Mouse (Mus musculus) hindbrain, embryonic 10.5 days (tissue): Measurements from ENCODE around the gene Dnajc7. TPM values are rescaled to one million over a fixed set of nuclear protein-coding genes. Genes with fewer than 3 reads are reported as not detected.
"Not testable (repeated sequence)": the region's sequence is repeated elsewhere in the genome, so short reads cannot be mapped to it uniquely, and the experiment has no call there.

Experiments used
- DNase-seq: peaks from one replicate; pipeline ENCODE4 v3.0.0-alpha.2; 2017; ENCODE audit warnings: low spot score
- H3K27ac ChIP-seq: fragments of 300-500 bp; sonication (generic); 2 replicates; pipeline ENCODE4 v1.5.1; 2016; ENCODE audit warnings: mild to moderate bottlenecking, moderate library complexity
- H3K27me3 ChIP-seq: fragments of 300-500 bp; sonication (generic); 2 replicates; pipeline ENCODE4 v1.6.1; 2016; ENCODE audit warnings: mild to moderate bottlenecking; ENCODE audit not compliant: poor library complexity, insufficient read depth, severe bottlenecking
- H3K36me3 ChIP-seq: fragments of 300-500 bp; sonication (generic); 2 replicates; pipeline ENCODE4 v1.6.1; 2016; ENCODE audit warnings: mild to moderate bottlenecking, moderate library complexity
- H3K4me1 ChIP-seq: fragments of 300-500 bp; sonication (generic); replicated peaks from 2 replicates; pipeline ENCODE4 v1.6.1; 2016; ENCODE audit warnings: mild to moderate bottlenecking
- H3K4me3 ChIP-seq: fragments of 300-500 bp; sonication (generic); 2 replicates; pipeline ENCODE4 v1.5.1; 2016; ENCODE audit warnings: mild to moderate bottlenecking, moderate library complexity
- H3K9me3 ChIP-seq: fragments of 300-500 bp; sonication (generic); 2 replicates; pipeline ENCODE4 v1.6.1; 2016; ENCODE audit warnings: mild to moderate bottlenecking, moderate library complexity
- WGBS: fragments of 180-500 bp; shearing (Covaris S2); methylation state at CpG from one replicate; pipeline ENCODE4 v1.1.7; 2016; 5-methylcytosine and 5-hydroxymethylcytosine counted together
- polyA plus RNA-seq: library from polyadenylated mRNA; unstranded; fragments of >200 nt; fragmentation: Nextera tagmentation; extraction: Ambion mirVana; gene quantifications from 2 replicates; pipeline ENCODE4 v1.2.1, GENCODE M21; 2016

The Dnajc7 gene
- polyA plus RNA-seq, 1 experiment from 2014 or later, result 219 TPM

GRCm38 (mm10) chr11:100628056-100628455, 8.1 kb upstream of the Dnajc7 start:
- Histone ChIP-seq H3K4me1 (peaks cover 30% of the 10 kb centered on the region), H3K4me3 (no peak overlapping the region), H3K27me3 (no peaks in the 10 kb centered on the region; the same call in 1 of the 2 replicates), H3K36me3 (peaks cover 35% of the 10 kb centered on the region), H3K9me3 (no peaks in the 10 kb centered on the region), H3K27ac (no peak overlapping the region)
- no peak for DNase-seq
- WGBS, result 93% methylated on average over 5 of the region's 5 CpGs

DNA sequence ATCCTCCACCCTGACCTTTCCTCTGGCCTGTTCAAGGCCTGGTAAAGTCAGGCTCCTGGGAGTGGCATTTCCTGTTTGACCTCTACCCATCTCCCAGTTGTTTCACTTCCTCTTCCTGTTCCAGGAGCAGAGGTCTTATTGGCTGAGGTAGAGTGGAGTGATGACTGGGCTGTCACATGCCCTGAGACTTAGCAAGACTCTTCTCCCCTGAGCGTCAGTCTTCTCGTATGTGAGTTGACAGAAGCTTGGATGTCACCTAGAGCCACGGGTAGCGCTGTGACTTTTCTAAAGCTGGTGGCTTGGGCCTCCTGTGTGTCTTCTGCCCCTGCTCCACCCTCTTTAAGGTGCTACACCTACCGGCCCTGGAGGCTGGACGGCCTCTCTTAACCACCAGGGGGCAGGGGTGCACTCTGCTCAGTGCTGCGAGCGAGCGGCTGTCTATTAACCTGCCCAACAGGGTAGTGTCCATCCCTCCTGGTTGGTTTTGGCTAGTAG, 6.8 kb upstream of the Dnajc7 start:
- no peak overlapping the region for H3K27ac ChIP-seq
- WGBS, result 25% methylated on average over 9 of the region's 9 CpGs

GRCm38 (mm10) chr11:100625754-100626700, 6.1 kb upstream of the Dnajc7 start:
- Histone ChIP-seq H3K4me1 (peaks cover 35% of the 10 kb centered on the region), H3K9me3 (no peaks in the 10 kb centered on the region), H3K27me3 (no peaks in the 10 kb centered on the region), H3K27ac (no peak overlapping the region), H3K36me3 (peaks cover 35% of the 10 kb centered on the region), H3K4me3 (no peak overlapping the region)
- 94% methylated on average over 23 of the region's 23 CpGs for WGBS
- no peak for DNase-seq

More for the DNA sequence above, 6.8 kb upstream of the Dnajc7 start:
- DNase-seq, result peak; percentile 66
- no peaks in the 10 kb centered on the region for H3K27me3 ChIP-seq
- peaks cover 35% of the 10 kb centered on the region for H3K4me1 ChIP-seq
- H3K36me3 ChIP-seq, result peaks cover 35% of the 10 kb centered on the region
- no peak overlapping the region for H3K4me3 ChIP-seq
- no peaks in the 10 kb centered on the region for H3K9me3 ChIP-seq

- Histone ChIP-seq H3K9me3 (no peaks in the 10 kb centered on the region), H3K27ac (no peak overlapping the region), H3K36me3 (peaks cover 35% of the 10 kb centered on the region), H3K4me3 (peak overlapping the region; percentile 90), H3K4me1 (peaks cover 30% of the 10 kb centered on the region), H3K27me3 (no peaks in the 10 kb centered on the region)
- 75% methylated on average over 5 of the region's 5 CpGs for WGBS
- no peak for DNase-seq
These were observed 3.9 kb upstream of the Dnajc7 start for GRCm38 (mm10) chr11:100623867-100624266.

GRCm38 (mm10) chr11:100622714-100623113, 2.7 kb upstream of the Dnajc7 start:
- H3K27ac ChIP-seq, result peak overlapping the region; percentile 92

DNA sequence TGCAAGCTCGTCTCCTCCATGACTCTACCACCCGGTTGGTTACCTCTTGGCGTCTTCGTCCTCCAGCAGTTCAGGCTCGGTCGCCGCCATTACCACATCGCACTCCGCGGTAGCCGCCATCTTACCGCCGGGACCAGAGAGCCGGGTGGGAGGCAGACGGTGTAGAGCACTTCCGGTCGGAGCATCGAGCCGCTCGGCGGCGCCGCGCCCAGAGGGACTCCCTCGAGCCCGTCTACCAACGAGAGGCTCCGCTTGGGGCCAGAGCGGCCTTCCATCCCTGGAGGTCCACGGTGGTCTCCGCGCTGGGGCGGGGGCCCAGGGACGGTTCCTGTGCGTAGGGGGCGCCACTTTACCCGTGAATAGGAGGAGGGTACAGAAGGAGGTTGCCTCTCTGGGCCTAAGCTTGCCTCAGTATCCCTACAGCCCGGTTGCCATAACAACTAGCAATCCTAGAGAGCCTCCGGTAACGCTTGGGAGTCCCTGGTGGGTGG, 438 bp downstream of the Dnajc7 start:
- under 1% methylated on average over 40 of the region's 40 CpGs for WGBS
- peak; percentile 99 for DNase-seq
- Histone ChIP-seq H3K9me3 (no peaks in the 10 kb centered on the region), H3K4me1 (peaks cover 40% of the 10 kb centered on the region), H3K36me3 (peaks cover 15% of the 10 kb centered on the region), H3K27me3 (no peaks in the 10 kb centered on the region), H3K4me3 (peak overlapping the region; percentile 85), H3K27ac (peak overlapping the region; percentile 96)

More at GRCm38 (mm10) chr11:100622714-100623113, 2.7 kb upstream of the Dnajc7 start:
- peaks cover 36% of the 10 kb centered on the region for H3K4me1 ChIP-seq
- under 1% methylated on average over 24 of the region's 24 CpGs for WGBS
- DNase-seq, result peak; percentile 95
- no peaks in the 10 kb centered on the region for H3K27me3 ChIP-seq
- no peaks in the 10 kb centered on the region for H3K9me3 ChIP-seq
- H3K4me3 ChIP-seq, result peak overlapping the region; percentile 90
- H3K36me3 ChIP-seq, result peaks cover 35% of the 10 kb centered on the region

GRCm38 (mm10) chr11:100618761-100619484, 1.0 kb downstream of the Dnajc7 start, which contains the start of gene Nkiras2:
Gene Nkiras2, plus strand, starts transcription at chr11:100619244.
- Histone ChIP-seq H3K36me3 (peaks cover 14% of the 10 kb centered on the region), H3K9me3 (no peaks in the 10 kb centered on the region), H3K27me3 (no peaks in the 10 kb centered on the region), H3K4me3 (peak within 1 kb of the TSS; percentile 85), H3K4me1 (peaks cover 36% of the 10 kb centered on the region), H3K27ac (peak within 1 kb of the TSS; percentile 96)
- under 1% methylated on average over 36 of the region's 36 CpGs for WGBS
- DNase-seq, result peak; percentile 78

GRCm38 (mm10) chr11:100617480-100617879, 2.5 kb downstream of the Dnajc7 start:
- Histone ChIP-seq H3K4me1 (peaks cover 25% of the 10 kb centered on the region), H3K4me3 (peak overlapping the region; percentile 85; the same call in 1 of the 2 replicates), H3K27me3 (no peaks in the 10 kb centered on the region), H3K36me3 (peaks cover 21% of the 10 kb centered on the region), H3K27ac (no peak overlapping the region), H3K9me3 (no peaks in the 10 kb centered on the region)
- 94% methylated on average over 4 of the region's 4 CpGs for WGBS
- no peak for DNase-seq

DNA sequence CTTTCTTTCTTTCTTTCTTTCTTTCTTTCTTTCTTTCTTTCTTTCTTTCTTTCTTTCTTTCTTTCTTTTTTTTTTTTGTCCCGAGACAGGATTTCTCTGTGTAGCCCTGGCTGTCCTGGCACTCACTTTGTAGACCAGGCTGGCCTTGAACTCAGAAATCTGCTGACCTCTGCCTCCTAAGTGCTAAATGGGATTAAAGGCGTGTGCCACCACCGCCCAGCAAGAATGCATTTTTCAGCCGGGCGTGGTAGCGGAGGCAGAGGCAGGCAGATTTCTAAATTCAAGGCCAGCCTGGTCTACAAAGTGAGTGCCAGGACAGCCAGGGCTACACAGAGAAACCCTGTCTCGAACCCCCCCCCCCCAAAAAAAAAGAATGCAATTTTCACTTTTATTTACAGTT, 3.1 kb downstream of the Dnajc7 start:
- H3K4me3 ChIP-seq, H3K27ac ChIP-seq, H3K9me3 ChIP-seq, DNase-seq, H3K27me3 ChIP-seq: not testable (repeated sequence)
- 94% methylated on average over 7 of the region's 7 CpGs for WGBS
- Histone ChIP-seq H3K4me1 (peaks cover 23% of the 10 kb centered on the region), H3K36me3 (peaks cover 27% of the 10 kb centered on the region)

GRCm38 (mm10) chr11:100616332-100616731, 3.6 kb downstream of the Dnajc7 start:
- Histone ChIP-seq H3K27ac (no peak overlapping the region), H3K9me3 (no peaks in the 10 kb centered on the region), H3K36me3 (peaks cover 32% of the 10 kb centered on the region), H3K27me3 (no peaks in the 10 kb centered on the region), H3K4me3 (no peak overlapping the region), H3K4me1 (peaks cover 23% of the 10 kb centered on the region)
- no peak for DNase-seq
- WGBS, result 87% methylated on average over 5 of the region's 5 CpGs

GRCm38 (mm10) chr11:100613241-100613640, 6.7 kb downstream of the Dnajc7 start:
- 87% methylated on average over 3 of the region's 3 CpGs for WGBS
- no peak overlapping the region for H3K27ac ChIP-seq
- H3K36me3 ChIP-seq, result peaks cover 61% of the 10 kb centered on the region
- no peaks in the 10 kb centered on the region for H3K27me3 ChIP-seq
- no peaks in the 10 kb centered on the region for H3K9me3 ChIP-seq
- no peak overlapping the region for H3K4me3 ChIP-seq
- peaks cover 9% of the 10 kb centered on the region for H3K4me1 ChIP-seq
- no peak for DNase-seq

DNA sequence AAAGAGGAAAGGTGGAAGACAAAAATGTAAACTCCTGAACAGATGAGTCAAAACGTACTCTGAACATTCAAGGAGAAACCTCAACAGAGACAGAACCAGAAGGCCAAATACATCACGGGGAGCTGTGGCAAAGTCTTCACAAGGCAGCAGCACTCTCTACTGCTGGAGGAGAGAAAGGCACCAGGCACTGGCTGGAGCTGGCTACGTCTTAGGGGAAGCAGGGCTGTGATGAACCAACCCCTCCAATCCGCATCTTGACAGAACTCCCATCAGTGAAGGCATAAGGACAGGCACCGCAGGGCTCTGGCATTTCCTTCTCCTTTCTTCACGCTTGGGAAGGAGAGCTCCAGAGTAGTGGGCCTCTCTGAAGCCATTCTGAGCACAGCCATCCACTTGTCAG, 8.3 kb downstream of the Dnajc7 start:
- peaks cover 75% of the 10 kb centered on the region for H3K36me3 ChIP-seq
- 86% methylated on average over 6 of the region's 6 CpGs for WGBS
- DNase-seq, result no peak

More for the DNA sequence above, 8.3 kb downstream of the Dnajc7 start:
- no peaks in the 10 kb centered on the region for H3K27me3 ChIP-seq
- H3K9me3 ChIP-seq, result no peaks in the 10 kb centered on the region
- no peak overlapping the region for H3K4me3 ChIP-seq
- no peaks in the 10 kb centered on the region for H3K4me1 ChIP-seq
- H3K27ac ChIP-seq, result no peak overlapping the region
